Mouse (Mus musculus) cerebellum, adult 18-20 months (tissue): ENCODE results near the gene Aff4.
"Not testable (repeated sequence)": the region's sequence is repeated elsewhere in the genome, so short reads cannot be mapped to it uniquely, and the experiment has no call there.

Experiments used
- DNase-seq, 2 experiments: peaks; one replicate each; pipeline ENCODE4 v3.0.0; 2021

Aff4 gene

DNA sequence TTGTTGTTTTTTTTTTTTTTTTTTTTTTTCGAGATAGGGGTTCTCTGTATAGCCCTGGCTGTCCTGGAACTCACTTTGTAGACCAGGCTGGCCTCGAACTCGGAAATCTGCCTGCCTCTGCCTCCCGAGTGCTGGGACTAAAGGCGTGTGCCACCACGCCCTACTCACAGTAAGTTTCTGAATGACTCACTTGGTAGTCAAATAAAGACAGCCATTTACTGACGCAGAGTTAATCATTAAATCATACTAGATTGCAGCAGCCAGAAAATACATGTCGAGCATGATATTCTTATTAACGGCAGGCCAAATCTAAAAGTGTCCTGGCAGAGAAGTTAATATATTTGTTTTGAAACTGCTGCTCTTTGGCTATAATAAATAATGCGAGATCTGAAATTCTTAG is 9.6 kb upstream of the Aff4 start:
- DNase-seq: not testable (repeated sequence)

DNA sequence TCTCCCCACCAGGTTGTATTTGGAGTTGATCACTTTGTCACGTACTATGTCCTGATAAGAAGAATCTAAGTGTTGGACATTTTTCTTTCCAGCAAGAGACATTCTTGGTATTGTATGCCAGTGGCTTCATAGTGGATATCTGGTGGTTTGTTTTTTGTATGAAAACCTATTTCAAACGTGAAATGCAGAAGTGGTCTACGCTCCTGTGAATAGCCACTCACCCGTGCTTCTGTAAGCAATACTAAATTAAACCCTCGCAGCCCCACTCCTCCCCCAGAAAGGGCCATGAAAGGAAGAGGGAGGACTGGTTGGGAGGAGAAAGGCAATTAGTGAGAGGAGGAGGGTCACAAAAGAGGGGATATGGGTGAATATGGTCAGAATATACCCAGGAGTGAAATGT is 7.9 kb upstream of the Aff4 start:
- DNase-seq: no peak

DNA sequence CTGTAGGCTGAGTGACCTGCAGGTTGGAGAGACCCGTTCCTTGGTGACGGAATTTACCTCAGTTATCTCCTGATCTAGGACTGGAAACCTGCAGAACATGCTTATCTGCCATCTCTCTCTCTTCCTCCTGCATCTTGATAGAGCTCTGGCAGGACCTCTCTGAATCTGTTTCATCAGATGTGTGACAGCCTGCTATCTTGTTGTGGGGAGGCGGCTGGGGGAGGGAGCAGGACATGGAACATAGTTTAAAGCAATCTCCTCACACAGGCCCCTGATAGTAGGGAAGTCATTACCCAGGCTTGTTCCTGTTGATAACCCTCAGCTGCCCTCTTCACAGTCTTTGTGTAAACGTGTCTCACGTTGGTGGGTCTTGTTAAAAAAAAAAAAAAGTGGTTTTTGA is 5.3 kb upstream of the Aff4 start:
- DNase-seq: no peak

DNA sequence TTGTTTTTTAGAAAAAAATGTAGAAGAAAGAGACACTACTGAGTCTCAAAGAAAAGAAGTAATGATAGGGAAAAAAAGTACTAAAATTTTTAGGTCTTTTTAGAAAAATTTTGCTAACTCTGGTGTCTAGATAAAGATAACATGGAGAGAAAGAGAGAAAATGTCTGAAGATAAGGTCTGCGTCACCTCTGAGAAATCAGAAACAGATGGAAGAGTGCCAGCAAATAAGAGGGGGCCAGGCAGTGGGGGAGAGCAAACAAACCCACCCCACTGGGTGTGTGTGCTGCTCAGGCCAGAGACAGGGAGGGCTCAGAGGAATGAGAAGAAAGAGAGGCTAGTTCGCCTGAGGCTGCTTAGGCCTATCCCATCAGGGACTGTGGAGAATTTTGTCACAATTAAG is 4.9 kb upstream of the Aff4 start:
- no peak for DNase-seq

DNA sequence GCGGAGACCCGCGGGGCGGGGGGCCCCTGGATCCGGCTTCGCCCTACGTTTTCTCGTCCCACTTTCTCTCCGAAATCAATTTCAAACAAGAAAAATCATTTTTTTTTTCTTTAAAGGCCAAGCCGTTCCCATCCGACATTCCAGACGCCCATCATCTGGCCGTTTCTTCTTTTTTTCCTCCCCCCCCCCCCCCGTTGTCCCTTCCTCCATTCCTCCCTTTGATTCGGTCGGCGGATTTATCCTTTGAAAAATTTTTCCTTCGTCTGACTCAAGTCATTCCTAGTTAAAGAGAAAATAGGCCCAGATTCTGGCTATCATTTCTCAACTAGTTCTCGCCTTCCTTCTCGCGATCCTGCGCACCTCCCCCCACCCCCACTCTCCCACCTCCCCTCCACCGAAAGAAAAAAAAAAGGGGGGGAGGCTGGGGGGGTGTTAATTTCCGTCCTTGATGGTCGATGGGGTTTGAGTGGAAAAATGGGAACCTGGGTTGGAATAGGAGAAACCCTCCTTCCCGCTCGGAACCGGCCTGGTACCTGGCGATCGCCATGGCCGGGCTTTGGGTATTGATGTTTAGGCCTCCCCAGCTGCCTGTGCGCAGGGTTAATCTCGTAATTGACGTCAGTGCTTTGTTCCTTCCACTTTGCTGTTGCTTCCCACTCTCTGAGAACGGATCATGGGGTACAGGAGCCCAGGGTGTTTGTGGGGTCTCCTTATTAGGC is 750 bp downstream of the Aff4 start:
- peak; percentile 45 to 57 for DNase-seq

DNA sequence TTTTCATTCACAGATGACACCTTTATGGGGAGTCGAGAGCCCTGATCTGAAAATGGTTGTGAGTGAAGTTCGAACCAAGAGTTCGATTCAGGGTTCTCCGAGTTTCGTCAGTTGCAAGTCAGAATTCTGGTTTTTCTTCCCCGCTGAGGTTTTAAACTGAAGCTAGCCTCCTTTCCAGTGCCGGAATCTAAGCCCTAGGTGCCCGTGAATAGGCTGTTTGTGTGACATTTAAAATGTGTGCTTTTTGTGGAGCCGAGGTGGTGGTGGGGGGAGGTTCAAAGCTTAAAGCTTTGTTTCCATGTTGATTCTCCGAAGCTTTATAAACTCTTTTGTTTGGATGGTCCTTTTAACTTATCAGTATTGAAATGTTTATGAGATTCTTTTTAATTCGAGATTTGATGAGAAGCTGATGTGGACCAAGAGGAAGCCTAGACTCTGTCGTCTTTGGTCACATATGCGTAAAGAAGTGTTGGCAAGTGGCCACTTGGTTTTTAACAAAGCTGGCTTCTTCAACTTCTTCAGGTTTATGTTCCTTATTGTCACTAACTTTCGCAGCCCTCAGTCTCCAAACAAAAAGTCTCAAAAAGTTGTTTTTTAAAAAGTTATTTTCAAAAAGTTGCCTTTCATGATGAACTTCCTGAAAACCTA is 1.4 kb downstream of the Aff4 start:
- peak in 1 of 2 experiments; percentile 18 for DNase-seq

DNA sequence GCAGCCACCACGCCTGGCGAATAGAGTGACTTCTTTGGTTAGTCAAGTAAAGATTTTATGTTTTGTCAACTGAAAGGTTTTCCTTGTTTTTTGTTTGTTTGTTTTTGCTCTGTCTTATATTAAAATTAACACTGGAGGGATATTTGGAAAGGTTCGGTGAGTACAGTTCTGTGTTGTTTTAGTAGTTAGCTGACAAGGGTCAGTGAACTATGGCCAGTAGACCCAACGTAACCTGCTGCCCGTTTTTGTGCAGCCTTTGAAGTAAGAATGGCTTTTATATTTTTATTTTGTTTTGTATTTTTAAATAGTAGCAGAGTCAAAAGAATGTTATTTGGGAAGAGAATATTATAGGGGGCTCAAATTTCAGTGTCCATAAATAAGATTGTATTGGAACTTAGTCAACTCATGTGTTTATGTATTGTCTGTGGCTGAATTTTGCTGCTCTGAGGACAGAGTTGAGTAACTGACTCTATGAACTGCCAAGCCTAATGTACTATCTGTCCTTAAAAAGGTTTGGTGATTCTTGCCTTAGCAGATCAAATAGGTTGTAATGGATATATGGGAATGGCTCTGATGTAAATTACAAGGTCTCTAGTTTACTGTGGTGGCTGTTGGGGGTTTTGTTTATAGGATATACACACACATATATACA is 8.0 kb downstream of the Aff4 start:
- no peak for DNase-seq

DNA sequence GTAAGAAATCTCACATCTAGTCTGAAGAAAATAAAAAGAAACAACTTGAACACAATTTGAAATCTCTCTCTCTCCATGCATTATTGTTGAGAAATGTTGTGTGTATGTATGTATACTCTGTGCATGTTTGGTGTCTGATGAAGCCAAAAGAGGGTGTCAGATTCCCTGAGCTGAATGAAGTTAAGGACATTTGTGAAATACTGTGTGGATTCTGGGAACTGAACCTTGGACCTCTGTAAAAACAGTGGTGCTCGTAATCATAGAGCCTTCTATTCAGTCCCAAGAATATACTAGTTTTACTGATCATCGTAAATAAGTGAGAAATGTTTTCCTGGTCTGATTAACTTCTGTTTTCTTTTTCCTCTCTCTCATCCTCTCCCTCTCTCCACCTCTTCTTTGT is 16.4 kb downstream of the Aff4 start:
- DNase-seq: no peak

DNA sequence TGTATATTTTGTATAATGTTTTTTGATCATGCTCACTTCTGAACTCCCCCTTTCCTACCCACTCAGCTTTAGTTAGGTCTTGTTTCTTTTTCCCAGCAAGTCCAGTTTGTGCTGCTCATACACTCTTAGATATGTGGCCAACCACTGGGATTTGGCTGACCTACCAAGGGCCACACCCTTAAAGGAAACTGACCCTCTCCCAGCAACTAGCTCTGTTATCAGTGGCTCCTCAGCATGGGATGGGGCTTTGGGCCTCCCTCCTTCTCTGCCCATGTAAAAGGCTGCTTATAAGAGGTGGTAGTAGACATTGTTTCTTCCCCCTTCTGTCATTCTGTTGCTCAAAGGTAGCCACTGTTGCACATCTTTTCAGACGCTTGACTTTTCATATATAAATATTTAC is 28.3 kb downstream of the Aff4 start:
- no peak for DNase-seq

DNA sequence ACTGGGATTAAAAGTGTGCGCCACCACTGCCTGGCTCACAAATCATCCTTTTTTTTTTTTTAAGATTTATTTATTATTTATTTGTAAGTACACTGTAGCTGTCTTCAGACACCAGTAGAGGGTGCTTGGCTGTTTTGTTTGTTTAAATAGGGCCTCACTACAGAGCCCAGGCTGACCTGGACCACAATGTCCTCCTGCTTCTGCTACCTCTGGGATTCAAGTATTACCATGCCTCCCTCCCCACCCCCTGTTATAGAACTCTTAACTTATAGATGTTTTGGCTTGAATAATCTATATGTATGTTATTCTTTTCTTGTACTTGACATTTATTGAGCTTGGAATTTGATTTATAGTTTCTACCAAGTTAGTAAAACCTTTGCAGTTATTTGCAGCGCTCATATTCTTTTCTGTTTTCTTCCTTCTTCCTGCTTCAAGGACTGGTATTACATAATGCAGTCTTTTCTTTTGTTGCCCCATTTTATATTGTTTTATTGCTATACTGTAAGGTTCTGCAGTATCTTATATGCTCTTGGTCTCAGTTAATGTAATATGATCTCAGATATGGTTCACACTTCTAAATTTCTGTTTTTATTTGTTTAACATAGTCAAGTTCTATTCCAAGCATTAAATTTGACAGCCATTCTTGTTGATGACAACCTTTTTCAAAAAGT is 33.3 kb downstream of the Aff4 start:
- no peak for DNase-seq

DNA sequence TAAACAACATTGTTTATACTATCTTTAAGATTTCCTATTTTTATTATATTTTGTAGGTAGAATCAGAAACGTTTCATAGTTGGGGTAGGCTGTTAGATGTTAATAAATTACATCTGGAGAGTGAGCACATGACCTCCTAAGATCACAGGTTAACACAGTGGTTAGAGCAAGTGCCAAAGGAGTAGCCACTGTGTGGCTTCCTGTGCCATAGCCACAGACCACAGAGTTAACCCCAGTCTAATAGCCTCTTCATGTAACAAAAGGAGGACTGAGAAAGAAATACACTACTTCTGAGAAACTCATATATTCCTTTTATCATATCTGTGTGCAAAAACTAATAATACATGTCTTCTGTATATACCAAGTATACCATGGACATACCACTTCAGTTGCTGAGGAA is 43.2 kb downstream of the Aff4 start:
- DNase-seq: no peak

DNA sequence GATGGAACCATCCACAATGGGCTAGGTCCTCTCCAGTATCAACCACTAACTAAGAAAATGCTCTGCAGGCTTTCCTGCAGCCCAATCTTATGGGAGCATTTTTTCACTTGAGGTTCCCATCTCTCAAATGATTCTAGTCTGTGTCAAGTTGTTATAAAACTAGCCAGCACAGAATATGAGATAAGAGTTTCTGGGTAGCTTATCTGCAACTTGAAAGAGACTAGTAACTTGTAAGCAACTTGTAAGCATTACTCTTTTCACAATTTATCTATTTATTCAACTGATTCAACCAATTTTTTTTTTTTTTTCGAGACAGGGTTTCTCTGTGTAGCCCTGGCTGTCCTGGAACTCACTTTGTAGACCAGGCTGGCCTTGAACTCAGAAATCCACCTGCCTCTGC is 53.0 kb downstream of the Aff4 start:
- no peak for DNase-seq

DNA sequence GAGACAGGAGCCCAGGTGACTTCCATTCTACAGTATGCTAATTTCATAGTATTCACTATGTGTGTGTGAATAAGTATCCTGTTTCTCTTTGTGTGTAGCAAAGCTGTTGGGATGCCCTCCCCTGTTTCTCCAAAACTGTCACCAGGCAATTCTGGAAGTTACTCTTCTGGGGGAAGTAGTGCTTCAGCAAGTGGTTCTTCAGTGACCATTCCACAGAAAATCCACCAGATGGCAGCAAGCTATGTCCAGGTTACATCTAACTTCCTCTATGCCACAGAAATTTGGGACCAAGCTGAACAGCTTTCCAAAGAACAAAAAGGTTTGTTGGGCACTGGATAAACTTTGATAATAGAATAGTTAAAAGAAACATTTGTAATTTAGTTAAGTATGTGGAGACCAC is 61.1 kb downstream of the Aff4 start:
- DNase-seq: peak in 1 of 2 experiments; percentile 26

DNA sequence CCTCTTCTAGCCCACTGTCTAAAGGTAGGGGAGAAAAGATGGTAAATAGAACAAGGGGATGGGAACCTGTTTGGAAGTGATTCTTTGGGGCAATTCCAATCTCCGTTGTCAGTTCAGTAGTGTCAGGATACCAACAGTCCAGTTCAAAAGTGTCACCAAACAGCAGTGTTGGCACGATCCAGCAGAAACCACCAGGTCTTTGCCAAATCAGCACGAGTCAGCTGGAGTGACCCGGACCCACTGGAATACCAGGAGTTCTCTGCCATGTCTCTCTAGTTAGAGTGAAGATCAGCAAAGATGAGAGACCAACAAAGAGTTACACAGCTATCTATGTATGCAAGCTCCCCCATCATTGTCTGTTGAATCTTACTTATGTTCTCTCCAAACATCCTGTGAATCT is 63.2 kb downstream of the Aff4 start:
- no peak for DNase-seq

DNA sequence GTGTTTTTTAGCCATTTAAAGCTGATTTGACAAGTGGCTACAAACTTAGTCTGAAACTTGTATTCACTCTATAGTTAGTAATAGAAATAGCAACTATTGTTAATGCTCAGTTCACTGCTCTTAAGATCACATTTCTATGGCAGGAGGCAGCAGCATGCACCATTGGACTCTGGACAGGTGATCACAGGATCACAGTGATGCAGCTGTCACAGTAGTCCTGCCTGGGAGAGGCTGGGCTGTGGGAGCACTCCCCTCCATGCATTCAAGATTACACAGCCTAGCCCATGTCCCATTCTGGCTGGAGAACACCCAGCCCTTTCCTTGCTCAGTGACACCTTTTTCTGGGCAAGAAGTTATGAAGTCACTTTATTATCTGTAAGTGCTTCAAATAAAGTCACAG is 67.4 kb downstream of the Aff4 start:
- DNase-seq: no peak

DNA sequence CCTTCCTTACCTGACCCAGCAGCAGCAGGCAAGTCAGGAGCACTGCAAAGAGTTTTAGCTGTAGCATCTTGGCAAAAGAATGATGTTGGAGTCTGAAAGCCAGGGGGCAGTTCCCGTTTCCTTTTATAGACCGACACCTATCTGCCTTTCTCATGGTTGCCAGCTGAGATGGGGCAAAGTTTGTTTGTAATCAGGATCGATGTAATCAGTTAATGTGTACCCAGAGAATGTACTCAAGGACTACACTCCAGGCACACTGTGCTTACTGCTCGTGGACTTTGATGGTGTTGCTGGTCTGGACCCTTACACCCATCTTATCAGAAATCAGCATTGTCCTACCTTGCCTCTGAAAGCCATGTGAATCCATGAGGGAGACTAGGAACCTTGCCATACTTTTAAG is 72.4 kb downstream of the Aff4 start, which contains the start of gene Leap2:
Gene Leap2 (minus strand): TSS at position 135 of the 400 bp plus-strand sequence.
- no peak for DNase-seq

DNA sequence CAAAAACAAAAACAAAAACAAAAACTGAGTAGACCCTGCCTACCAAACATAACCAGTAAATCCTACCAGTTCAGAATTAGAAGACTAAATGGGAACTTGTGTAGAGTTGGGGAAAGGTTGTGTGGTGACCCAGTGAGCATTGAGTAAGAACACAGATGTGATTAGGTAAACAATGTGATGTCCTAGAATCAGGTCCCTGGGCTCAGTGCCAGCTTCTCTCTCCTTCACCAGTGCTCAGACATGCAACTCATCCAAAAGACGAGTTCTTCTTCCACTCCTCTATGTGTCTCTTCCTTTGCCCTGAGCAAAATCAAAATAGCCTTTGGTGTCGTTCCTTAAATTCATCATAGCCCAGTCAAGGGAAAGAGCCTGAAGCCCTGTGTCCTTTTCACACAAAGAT is 74.2 kb downstream of the Aff4 start:
- DNase-seq: no peak

DNA sequence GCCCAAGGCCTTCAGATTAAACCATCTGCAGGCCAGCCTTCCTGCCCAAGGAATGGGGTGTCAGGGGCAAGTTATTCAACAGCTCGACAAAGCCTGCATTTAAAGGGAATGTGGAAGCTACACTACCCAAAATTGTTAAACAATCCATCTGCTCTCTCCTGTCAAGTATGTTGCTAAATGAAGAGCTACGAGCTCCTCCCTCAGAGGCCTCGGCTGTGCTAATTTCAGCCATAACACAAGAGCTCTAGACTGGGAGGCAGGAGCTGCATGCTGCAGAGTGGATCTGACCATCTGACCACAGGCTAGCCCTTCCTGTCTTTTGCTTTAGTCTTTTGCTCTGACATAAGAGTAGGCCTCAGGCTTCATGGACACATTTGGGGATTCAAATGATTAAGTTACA is 74.6 kb downstream of the Aff4 start:
- DNase-seq: no peak

DNA sequence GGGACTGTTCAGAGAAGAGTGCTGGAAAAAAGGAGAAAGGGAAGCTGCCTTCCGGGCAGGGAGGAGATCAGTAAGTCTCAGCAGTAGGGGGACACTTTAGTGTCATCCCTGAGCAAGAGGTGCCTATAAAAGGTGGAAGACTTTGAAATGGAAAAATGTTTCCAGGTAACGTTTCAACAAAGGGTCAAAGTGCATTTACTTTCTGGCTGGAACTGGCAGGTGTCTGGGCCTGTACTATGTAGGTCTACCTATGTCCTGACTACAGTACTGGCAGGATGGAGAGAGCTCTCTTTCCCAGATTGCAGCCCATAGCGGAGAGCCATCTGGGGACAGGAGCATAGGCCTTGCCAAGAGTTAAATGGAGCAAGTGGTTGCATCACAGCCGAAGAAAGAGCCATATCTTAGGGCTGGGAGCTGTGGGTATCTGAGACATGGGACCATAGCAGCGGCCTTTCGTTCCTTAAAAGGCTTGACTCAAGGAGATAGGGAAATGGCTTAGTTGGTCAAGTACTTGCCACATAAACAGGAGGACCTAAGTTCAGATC is 75.2 kb downstream of the Aff4 start:
- no peak for DNase-seq

DNA sequence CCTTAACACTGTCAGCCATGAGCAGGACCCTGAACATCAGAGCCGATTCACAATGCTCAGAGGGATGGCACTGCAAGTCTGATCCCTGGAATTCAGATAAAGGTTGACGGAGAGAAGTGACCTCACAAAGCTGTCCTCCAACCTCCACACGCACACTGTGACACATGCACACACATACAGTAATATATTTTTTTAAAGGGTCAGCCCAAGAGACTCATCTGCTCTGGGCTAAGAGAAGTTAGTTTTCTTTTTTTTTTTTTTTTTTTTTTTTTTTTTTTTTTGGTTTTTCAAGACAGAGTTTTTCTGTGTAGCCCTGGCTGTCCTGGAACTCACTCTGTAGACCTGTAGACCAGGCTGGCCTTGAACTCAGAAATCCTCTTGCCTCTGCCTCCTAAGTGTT is 76.3 kb downstream of the Aff4 start:
- DNase-seq: not testable (repeated sequence)

DNA sequence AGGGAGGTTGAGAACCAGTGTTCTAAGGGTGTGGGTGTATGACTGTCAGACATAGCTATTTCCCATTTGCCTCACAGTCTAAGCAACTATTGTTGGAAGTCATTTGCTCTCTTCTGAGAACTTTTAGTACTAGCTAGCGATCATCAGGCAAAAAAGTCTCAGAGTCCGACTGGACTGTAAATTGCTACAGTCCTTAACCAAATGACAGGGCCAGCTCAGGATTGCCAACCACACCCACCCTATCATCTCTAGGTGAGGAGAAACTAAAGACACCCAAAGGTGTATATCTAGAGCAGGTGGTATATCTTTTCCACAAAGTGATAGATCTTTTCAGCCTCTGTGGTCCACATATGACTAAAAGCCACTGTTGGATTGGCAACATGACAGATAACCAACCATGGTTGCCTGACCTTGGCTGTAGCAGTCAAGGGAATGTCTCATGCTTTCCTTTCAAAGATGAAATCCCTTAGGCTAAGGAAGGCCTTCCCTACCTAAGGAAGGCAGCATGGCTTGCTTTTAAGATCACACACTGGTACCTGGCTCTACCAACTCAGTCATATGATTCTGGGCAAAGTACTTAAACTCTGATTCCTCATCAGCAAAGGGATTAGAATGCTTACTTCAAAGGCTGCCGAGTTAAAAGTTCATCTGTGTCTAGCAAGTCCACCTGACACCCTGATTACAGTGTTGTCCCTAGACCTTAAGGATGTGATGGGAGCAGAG is 77.5 kb downstream of the Aff4 start:
- DNase-seq: no peak

DNA sequence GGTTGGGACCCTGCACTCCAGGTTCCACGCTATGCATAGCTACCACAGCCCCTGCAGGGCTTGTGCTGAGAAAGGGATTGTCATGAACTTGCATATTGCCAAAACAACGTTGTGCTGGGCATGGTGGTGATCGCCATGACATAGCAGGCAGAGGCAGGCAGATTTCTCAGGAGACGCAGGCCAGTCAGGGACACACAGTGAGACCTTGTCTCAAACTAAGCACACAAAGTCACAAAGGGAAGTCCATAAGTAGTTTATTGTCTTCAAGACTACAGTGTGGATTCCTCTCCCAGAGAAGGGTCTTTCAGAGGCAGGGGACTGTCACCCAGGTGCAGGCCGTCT is 78.1 kb downstream of the Aff4 start:
- no peak for DNase-seq

DNA sequence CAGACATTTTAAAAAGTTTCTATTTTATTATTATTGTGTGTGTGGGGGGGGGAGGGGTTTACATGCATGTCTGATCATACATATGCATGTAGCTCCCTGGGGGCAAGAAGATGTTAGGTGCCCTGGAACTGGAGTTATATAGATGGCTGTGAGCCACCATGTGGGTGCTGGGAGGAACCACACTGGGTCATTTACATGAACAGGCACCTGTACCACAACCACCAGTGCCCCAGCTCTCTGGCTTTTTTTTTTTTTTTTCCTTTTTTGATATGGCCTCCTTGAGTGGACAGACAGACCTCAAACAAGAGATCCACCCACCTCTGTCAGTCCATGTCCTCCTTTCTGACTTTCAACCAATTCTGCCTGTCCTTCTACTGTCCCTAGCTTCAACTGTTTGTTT is 78.5 kb downstream of the Aff4 start:
- DNase-seq: no peak
